Mouse (Mus musculus): ENCODE measurements at regions not wholly inside any gene's neighbourhood (a gene's known extent, or its start where the extent isn't known, plus 50 kb on each side); places are given as distances from the start of the nearest gene placed in this dataset.

- in situ Hi-C loops (cut with MboI, MseI) = loop anchor here in 1 of 2 experiments (10.0 kb wide), 1 partner anchor 549 kb away; the partner anchor contains the start of gene Gper1
Observed at GRCm38 (mm10) chr5:138875180-138876076, 55.5 kb downstream of the Gm5294 start.

- in situ Hi-C loops (cut with MboI, MseI) = no loop called here
Observed at GRCm38 (mm10) chr5:138881649-138882226, 61.9 kb downstream of the Gm5294 start.

DNA sequence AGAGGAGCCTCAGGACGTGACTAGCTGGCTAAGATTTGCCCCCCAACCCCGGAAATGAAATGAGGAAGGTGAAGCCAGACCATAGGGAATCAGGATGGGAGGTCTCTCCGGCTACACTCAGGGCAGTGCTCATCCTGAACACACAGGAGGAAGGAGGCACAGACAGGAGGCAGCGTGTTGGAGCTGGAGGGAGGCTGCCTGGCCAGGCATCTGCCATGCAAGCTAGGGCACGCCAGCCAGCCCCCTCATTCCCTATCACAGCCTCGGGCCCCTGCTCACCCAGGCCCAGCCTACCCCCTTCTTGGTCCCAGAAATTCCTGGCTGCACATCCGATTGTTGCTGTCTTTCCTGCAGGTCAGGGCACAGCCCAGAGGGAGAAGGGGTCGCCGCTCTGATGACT, 63.7 kb downstream of the Gm5294 start:
- in situ Hi-C loops (cut with MboI, MseI) = no loop called here

DNA sequence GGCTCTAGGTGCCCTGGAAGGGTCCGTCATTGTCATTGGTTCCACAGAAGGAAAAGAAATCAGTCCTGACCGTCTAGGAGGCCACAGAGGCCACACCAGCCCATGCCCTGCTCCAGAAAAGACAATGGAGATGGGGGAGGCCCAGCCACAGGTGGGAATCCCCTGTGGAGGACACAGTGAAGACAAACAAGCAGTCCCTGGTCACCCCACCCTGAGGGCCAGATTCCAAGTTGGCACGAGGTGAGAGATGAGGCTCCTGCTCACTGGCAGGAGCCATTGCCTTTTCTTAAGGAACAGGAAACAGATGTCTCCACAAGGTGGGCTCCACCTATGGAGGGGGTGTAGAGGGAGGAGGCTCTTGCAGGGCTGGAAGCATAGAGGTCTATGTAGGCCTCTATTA, 66.0 kb downstream of the Gm5294 start:
- in situ Hi-C loops (cut with MboI, MseI) = no loop called here

GRCm38 (mm10) chr5:138888749-138889148, 68.9 kb downstream of the Gm5294 start:
- in situ Hi-C loops (cut with MboI, MseI) = no loop called here

- in situ Hi-C loops (cut with MboI, MseI) = no loop called here
Observed at GRCm38 (mm10) chr5:138889760-138890159, 69.9 kb downstream of the Gm5294 start.

DNA sequence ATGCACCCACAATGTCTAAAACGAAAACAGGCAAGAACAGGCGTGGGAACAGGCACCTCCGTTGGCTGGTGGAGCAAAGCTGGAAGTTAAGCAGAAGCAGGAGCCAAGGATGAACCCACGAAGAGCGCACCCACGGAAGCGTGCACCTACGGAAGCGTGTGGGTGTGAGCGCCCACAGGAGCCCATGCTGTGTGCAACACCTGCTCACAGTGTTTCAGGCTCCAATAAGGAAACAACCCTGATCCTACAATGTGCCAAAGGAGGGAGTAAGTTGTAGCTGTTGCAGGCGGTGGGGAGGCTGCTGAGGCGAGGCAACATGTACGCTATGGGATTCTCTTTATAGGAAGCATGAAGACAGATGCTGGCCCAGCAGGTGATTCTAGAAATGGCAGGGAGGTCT, 74.6 kb downstream of the Gm5294 start:
- in situ Hi-C loops (cut with MboI, MseI) = no loop called here

DNA sequence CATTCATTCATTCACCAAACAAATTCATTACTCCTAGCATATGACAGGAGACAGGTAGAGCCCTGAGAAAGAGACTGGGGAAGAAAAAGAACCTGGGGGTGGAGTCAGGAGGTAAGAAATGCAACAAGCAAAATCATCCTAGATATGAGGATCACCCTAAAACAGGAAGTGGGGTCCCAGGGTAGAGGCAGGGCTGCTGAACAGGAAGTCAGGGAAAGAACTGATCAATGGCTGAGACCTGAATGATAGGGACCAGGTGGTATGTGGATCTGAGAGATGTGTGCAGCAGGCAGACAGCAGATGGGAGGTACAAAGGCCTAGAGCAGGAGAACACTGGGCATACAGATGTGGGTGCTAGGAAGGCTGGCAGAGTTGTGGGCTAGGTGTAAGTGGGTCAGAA, 77.4 kb downstream of the Gm5294 start:
- in situ Hi-C loops (cut with MboI, MseI) = no loop called here

GRCm38 (mm10) chr5:138898440-138898839, 78.6 kb downstream of the Gm5294 start:
- in situ Hi-C loops (cut with MboI, MseI) = no loop called here

- in situ Hi-C loops (cut with MboI, MseI) = no loop called here
Observed at GRCm38 (mm10) chr5:138900952-138901599, 81.2 kb downstream of the Gm5294 start.

GRCm38 (mm10) chr5:138902316-138902715, 82.4 kb downstream of the Gm5294 start:
- in situ Hi-C loops (cut with MboI, MseI) = no loop called here

- in situ Hi-C loops (cut with MboI, MseI) = no loop called here
Observed at GRCm38 (mm10) chr5:138911769-138912710, 85.1 kb downstream of the Pdgfa start.

- in situ Hi-C loops (cut with MboI, MseI) = no loop called here
Observed at GRCm38 (mm10) chr5:138912711-138913105, 84.5 kb downstream of the Pdgfa start.

- in situ Hi-C loops (cut with MboI, MseI) = no loop called here
Observed at GRCm38 (mm10) chr5:138915068-138915467, 82.1 kb downstream of the Pdgfa start.

- in situ Hi-C loops (cut with MboI, MseI) = no loop called here
Observed at GRCm38 (mm10) chr5:138915496-138915895, 81.7 kb downstream of the Pdgfa start.

DNA sequence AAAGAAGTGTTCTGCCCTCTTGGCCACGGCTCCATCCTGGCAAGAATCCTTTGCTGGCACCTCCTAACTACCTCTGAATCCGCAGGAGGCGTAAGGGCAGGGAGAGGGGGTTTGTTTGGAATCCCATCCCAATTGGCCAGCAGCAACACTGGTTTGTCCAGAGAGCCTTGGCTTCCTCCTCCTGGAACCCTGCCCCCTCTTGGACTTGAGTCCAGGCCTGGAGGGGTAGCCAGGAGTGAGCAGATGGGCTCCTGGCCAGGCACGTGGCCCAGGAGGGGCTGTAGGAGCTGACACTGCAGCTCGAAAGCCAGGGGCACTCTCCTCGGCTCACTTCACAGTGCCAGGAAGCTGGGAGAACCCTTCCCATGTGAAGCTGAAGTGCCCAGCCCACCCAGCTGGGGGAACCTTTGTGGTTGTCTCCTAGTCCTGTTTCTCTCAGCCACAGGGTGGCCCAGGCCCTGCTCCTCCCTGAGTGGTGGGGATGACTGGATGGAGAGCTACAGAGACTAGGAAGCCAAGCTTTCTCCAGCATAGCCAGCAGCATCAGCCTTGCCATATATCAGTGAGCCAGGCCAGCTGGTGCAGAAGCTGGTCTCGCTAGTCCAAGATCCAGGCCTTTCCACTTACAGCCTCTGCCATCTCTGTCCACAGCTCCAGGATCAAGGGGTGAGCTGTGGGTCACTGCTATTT, 76.9 kb downstream of the Pdgfa start:
- in situ Hi-C loops (cut with MboI, MseI) = no loop called here

GRCm38 (mm10) chr5:138922116-138922515, 75.1 kb downstream of the Pdgfa start:
- in situ Hi-C loops (cut with MboI, MseI) = no loop called here

Measured in T-helper 17 cell (primary cell).